Mouse (Mus musculus) lung, postnatal 0 days (tissue): ENCODE data around the gene Lhx1. TPM values are rescaled to one million over a fixed set of nuclear protein-coding genes. Genes with fewer than 3 reads are reported as not detected.
A peak's percentile ranks its signal among the peaks of the same experiment; 100 is the strongest.

Experiments used
- ATAC-seq: fragments of 200-750 bp; cut with Nextera tagmentation; 2 replicates; pipeline ENCODE4 v1.8.0; 2017; ENCODE audit warnings: moderate library complexity
- DNase-seq: peaks from one replicate; pipeline ENCODE4 v3.0.0-alpha.2; 2016; ENCODE audit warnings: low spot score
- H3K27ac ChIP-seq: fragments of 300-500 bp; sonication (generic); 2 replicates; pipeline ENCODE4 v1.5.1; 2014; ENCODE audit warnings: antibody characterized with exemption, mild to moderate bottlenecking, low read length, mixed read lengths
- H3K27me3 ChIP-seq: fragments of 300-500 bp; sonication (generic); replicated peaks from 2 replicates; pipeline ENCODE4 v1.6.1; 2014; ENCODE audit warnings: low read length, mixed read lengths; ENCODE audit not compliant: insufficient read depth
- H3K36me3 ChIP-seq: fragments of 300-500 bp; sonication (generic); 2 replicates; pipeline ENCODE4 v1.6.1; 2014; ENCODE audit warnings: low read length, mixed read lengths; ENCODE audit not compliant: insufficient read depth
- H3K4me1 ChIP-seq: fragments of 300-500 bp; sonication (generic); 2 replicates; pipeline ENCODE4 v1.6.1; 2014; ENCODE audit warnings: antibody characterized with exemption, low read depth, low read length, mixed read lengths; ENCODE audit not compliant: insufficient read depth
- H3K4me2 ChIP-seq: fragments of 300-500 bp; sonication (generic); replicated peaks from 2 replicates; pipeline ENCODE4 v1.6.1; 2014; ENCODE audit warnings: low read depth, mild to moderate bottlenecking, low read length, moderate library complexity, mixed read lengths
- H3K4me3 ChIP-seq: fragments of 300-500 bp; sonication (generic); 2 replicates; pipeline ENCODE4 v1.5.1; 2014; ENCODE audit warnings: low read depth, low read length
- H3K9ac ChIP-seq: fragments of 300-500 bp; sonication (generic); replicated peaks from 2 replicates; pipeline ENCODE4 v1.6.1; 2014; ENCODE audit warnings: low read depth, mild to moderate bottlenecking
- H3K9me3 ChIP-seq: fragments of 300-500 bp; sonication (generic); 2 replicates; pipeline ENCODE4 v1.6.1; 2016; ENCODE audit warnings: low read length, mixed read lengths
- CTCF ChIP-seq: IDR thresholded peaks from 2 replicates; pipeline ENCODE4 v1.5.1; 2016; ENCODE audit warnings: antibody characterized with exemption, mild to moderate bottlenecking
- EP300 ChIP-seq: IDR thresholded peaks from 2 replicates; pipeline ENCODE4 v1.6.1; 2016; ENCODE audit warnings: antibody characterized with exemption, mild to moderate bottlenecking, control low read depth
- WGBS: fragments of 180-500 bp; shearing (Covaris S2); extraction: QIAGEN DNeasy Blood & Tissue Kit; methylation state at CpG from one replicate; pipeline ENCODE4 v1.1.7; 2014; 5-methylcytosine and 5-hydroxymethylcytosine counted together
- polyA plus RNA-seq: library from polyadenylated mRNA; unstranded; fragments of >200 nt; fragmentation: Nextera tagmentation; extraction: Ambion mirVana; gene quantifications from 2 replicates; pipeline ENCODE4 v1.2.1, GENCODE M21; 2015

The Lhx1 gene
- polyA plus RNA-seq, 1 experiment from 2014 or later: 0.26 TPM

DNA sequence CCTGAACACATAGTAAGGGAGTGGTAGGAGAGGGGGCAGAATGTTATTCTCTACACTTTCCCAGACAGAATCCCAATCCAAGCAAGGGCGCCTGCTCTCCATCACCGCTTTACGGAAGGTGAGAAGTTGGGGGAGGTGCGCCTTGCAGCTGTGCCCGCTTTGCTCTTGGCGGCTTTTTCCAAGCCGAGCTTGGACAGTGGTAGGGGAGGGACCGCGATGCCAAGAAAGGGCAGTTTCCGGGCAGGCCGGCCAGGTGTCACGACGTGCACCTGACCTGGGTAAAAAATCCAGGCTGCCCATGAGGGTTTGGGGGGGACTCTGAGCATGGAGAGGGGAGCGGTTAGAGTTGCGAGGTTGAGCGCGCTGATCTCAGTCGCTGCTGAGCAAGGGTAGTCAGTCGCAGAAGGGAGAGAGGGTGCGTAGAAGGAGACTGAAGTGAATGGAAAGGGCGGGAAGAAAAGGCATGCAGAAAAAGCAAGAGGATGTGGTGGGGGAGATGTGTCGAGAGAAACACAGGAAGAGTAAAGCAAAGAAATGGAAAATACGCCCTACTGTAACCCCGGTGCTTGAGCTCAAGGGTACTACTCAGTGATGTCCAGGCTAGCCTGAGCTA is 3.9 kb upstream of the Lhx1 start:
- no peak overlapping the region for H3K27ac ChIP-seq
- H3K4me3 ChIP-seq: no peak overlapping the region
- DNase-seq (no peak), ATAC-seq (no peak)
- no peaks in the 10 kb centered on the region for H3K36me3 ChIP-seq
- peaks cover 9% of the 10 kb centered on the region; the same call in 1 of the 2 replicates for H3K4me1 ChIP-seq
- H3K4me2 ChIP-seq: no peak overlapping the region
- H3K9me3 ChIP-seq: no peaks in the 10 kb centered on the region
- TF ChIP-seq EP300: no peak
- TF ChIP-seq CTCF: no peak
- 3% methylated on average over 24 of the region's 24 CpGs for WGBS
- no peak overlapping the region for H3K9ac ChIP-seq
- peaks cover 88% of the 10 kb centered on the region for H3K27me3 ChIP-seq

DNA sequence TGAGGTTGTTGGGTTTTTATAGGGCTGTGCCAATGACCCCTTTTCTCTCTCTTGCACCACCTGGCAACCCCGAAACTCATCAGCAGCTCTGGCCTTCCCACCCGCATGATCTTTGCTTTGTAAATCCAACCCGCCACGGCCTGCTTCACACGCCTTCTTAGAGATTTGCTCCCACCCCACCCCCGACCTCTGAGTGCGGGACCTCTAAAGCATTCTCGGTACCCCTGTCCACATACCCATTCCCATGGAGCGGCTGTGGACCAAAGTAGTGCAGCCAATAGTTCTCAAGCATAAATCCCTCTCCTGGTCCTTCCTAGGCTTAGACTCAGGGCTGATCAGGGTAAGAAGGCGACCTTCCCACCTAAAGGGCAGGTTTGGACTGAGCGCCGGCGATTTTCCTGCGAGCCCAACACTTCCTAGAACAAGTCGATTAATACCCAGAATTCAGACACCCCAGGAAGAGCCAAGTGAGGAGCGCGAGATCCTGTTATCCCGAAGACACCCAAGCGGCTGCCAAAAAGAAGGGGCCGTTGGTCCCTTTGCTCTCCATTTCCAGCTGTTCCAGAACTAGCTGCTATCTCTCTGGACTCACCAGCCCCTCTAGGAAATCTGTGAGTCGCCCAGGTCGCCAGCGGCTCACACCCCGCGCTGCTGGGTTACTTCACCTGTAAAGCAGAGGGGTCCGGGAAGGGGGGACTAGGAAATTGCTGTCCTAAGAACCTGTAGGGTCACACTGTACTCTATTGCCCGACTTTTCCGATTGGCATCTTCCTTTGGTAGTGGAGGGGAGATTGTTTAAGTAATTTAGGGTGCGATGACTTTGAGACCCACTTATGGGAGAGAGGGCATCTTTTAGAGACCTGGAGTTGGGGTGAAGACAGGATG is 1.9 kb upstream of the Lhx1 start:
- Histone ChIP-seq H3K9me3 (no peaks in the 10 kb centered on the region), H3K36me3 (no peaks in the 10 kb centered on the region), H3K27ac (no peak overlapping the region), H3K9ac (no peak overlapping the region), H3K4me2 (no peak overlapping the region), H3K4me1 (peaks cover 25% of the 10 kb centered on the region; the same call in 1 of the 2 replicates), H3K27me3 (peaks cover 96% of the 10 kb centered on the region), H3K4me3 (no peak overlapping the region)
- TF ChIP-seq EP300 (no peak), CTCF (no peak)
- ATAC-seq (no peak), DNase-seq (no peak)
- 6% methylated on average over 29 of the region's 29 CpGs for WGBS

DNA sequence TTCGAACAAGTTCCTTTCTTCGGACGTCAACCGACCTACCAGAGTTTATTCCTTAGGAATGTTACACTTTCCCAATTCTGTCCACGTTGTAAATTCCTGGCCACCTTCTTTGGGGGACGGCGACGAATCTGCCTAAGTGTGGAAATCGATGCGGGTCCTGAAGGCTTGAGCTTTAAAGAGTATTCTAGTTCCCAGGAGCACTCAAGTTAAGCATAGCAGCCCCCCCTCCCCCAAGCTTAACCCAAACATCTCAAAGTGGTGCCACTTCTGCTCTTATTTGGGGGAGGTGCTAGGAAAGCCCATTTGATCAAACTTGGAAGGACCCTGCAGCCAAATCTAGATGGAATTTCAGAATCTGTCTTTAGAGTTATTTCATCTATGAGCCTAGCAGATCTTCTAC is 1.1 kb upstream of the Lhx1 start:
- DNase-seq (no peak), ATAC-seq (no peak)
- Histone ChIP-seq H3K4me2 (no peak overlapping the region), H3K27ac (no peak overlapping the region), H3K9ac (no peak overlapping the region), H3K36me3 (no peaks in the 10 kb centered on the region), H3K9me3 (no peaks in the 10 kb centered on the region), H3K27me3 (peaks cover 96% of the 10 kb centered on the region), H3K4me3 (peak overlapping the region; percentile 36; the same call in 1 of the 2 replicates), H3K4me1 (peaks cover 29% of the 10 kb centered on the region; the same call in 1 of the 2 replicates)
- TF ChIP-seq CTCF (no peak), EP300 (no peak)
- under 1% methylated on average over 10 of the region's 10 CpGs for WGBS

DNA sequence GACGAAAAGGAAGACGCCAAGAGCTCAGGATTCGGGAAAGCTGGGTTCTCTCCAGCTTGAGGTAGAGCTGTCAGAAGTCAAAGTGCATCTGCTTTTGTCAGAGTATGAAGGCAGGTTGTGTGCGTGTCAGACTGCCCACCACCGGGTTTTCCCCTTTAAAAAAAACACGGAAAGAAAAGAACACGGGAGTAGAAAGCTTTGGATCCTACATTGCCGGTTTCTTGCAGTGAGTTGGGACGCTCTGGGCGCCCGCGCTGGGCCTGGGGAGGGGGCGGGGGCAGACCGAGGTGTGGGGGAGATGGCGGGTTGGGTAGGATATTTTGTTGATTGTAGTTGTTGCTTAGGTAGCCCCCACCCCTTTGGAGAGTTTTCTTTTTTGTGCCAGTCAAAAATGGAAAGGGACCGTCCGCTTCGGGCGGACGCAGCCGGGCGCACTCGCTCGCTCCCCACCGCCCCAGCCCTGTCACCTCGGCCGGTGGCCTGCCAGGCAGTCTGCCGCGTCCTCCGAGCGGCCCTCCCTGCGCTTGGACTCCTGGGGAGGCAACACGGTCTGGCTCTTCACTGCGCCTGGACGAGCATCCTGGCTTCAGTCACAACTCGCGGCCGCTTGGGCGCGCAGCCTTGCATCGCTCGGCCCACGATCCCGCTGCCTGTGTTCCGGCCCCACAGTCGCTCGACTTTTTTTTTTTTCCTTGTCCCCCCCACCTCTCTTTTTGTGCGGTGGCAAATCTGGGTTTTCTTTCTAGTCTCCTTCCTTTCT is 644 bp downstream of the Lhx1 start:
- peaks cover 29% of the 10 kb centered on the region; the same call in 1 of the 2 replicates for H3K4me1 ChIP-seq
- H3K9me3 ChIP-seq: no peaks in the 10 kb centered on the region
- TF ChIP-seq CTCF: no peak
- TF ChIP-seq EP300: no peak
- peaks cover 97% of the 10 kb centered on the region for H3K27me3 ChIP-seq
- no peak overlapping the region for H3K9ac ChIP-seq
- no peak overlapping the region for H3K27ac ChIP-seq
- no peak for ATAC-seq
- DNase-seq: no peak
- WGBS: under 1% methylated on average over 39 of the region's 48 CpGs
- no peaks in the 10 kb centered on the region for H3K36me3 ChIP-seq
- peak overlapping the region; percentile 69 for H3K4me2 ChIP-seq
- H3K4me3 ChIP-seq: peak overlapping the region; percentile 36

DNA sequence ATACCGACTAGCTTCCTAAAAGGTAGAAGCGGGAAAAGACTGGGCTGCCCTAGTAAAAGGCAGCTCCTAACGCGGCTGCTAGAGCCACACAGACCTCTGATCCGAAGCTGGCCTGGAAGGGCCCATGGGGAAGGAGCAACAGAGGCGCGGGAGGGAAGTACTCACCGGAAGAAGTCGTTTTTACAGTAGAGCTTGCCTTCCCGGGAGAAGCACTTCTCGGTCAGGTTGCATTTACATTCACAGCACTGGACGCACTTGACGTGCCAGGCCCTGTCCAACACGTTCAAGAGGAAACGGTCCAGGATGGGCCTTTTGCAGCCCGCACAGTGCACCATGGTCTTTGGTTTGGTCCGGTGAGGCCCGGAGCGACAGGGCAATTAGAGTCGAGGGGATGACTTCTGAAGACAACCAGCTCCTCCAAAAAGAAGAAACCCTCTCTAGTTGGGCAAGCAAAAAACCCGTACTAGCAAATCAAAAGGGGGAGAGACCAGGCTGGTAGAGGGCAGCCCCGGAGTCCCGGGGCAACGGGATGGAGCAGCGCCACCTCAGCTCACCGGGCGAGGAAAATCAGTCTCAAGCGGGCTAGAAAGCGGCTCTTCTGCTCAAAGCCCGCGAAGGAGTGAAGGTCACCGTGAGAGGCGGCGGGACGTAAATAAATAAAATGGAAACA is 1.4 kb downstream of the Lhx1 start:
- Histone ChIP-seq H3K36me3 (no peaks in the 10 kb centered on the region), H3K4me3 (peak overlapping the region; percentile 36), H3K27ac (no peak overlapping the region), H3K4me2 (peak overlapping the region; percentile 69; the same call in 1 of the 2 replicates), H3K9ac (no peak overlapping the region), H3K27me3 (peaks cover 97% of the 10 kb centered on the region), H3K9me3 (no peaks in the 10 kb centered on the region), H3K4me1 (peaks cover 29% of the 10 kb centered on the region; the same call in 1 of the 2 replicates)
- DNase-seq (no peak), ATAC-seq (no peak)
- TF ChIP-seq EP300 (no peak), CTCF (no peak)
- 1% methylated on average over 35 of the region's 35 CpGs for WGBS
